Mouse (Mus musculus): ENCODE measurements around the gene Pcmt1.
A peak's percentile ranks its signal among the peaks of the same experiment; 100 is the strongest.

Pcmt1 gene

GRCm38 (mm10) chr10:7680731-7681301, at the start of gene Pcmt1, which contains the start of gene Lats1:
Gene Pcmt1 (minus strand): TSS chr10:7681136.
Gene Lats1 (plus strand): TSS chr10:7681214.
- peak; percentile 79 for DNase-seq (ENCODE audit: low read depth, low spot score)
- Histone ChIP-seq H3K27me3 (ENCODE audit: control insufficient read depth, insufficient read depth, low read length, poor library complexity, severe bottlenecking) (no peaks in the 10 kb centered on the region), H3K36me3 (ENCODE audit: control insufficient read depth, insufficient read depth, low read length, poor library complexity, severe bottlenecking) (peaks cover 1% of the 10 kb centered on the region; the same call in 1 of the 2 replicates)

DNA sequence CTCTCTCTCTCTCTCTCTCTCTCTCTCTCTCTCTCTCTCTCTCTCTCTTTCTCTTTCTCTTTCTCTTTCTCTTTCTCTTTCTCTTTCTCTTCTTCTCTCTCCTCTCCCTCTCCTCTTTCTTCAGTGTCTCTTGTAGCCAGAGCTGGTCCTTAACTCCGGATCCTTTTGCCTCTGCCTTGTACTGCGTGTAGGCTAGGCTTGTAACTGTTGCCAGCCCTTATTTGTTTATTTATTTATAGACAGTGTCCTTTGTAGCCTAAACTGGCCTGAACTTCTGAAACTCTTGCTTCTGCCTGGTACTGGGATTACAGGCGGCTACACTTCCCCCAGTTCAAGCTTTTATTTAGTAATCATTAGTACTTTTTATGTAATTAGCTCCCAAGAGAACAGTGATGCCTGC, 46.1 kb upstream of the Pcmt1 start:
- Histone ChIP-seq H3K27me3 (ENCODE audit: control insufficient read depth, insufficient read depth, low read length, poor library complexity, severe bottlenecking) (no peaks in the 10 kb centered on the region), H3K36me3 (ENCODE audit: control insufficient read depth, insufficient read depth, low read length, poor library complexity, severe bottlenecking) (no peaks in the 10 kb centered on the region)
- peak; percentile 22 for DNase-seq (ENCODE audit: low read depth, low spot score)

GRCm38 (mm10) chr10:7726501-7726812, 45.5 kb upstream of the Pcmt1 start:
- H3K27me3 ChIP-seq (ENCODE audit: control insufficient read depth, insufficient read depth, low read length, poor library complexity, severe bottlenecking) = no peaks in the 10 kb centered on the region
- peak; percentile 17 for DNase-seq (ENCODE audit: low read depth, low spot score)
- no peaks in the 10 kb centered on the region for H3K36me3 ChIP-seq (ENCODE audit: control insufficient read depth, insufficient read depth, low read length, poor library complexity, severe bottlenecking)

- no peaks in the 10 kb centered on the region for H3K27me3 ChIP-seq (ENCODE audit: control insufficient read depth, insufficient read depth, low read length, poor library complexity, severe bottlenecking)
- DNase-seq (ENCODE audit: low read depth, low spot score) = peak; percentile 98
- no peaks in the 10 kb centered on the region for H3K36me3 ChIP-seq (ENCODE audit: control insufficient read depth, insufficient read depth, low read length, poor library complexity, severe bottlenecking)
Observed at GRCm38 (mm10) chr10:7725751-7726500, 45.0 kb upstream of the Pcmt1 start, which contains the start of gene Katna1. Gene Katna1 (plus strand): TSS chr10:7726000.

- Histone ChIP-seq H3K36me3 (ENCODE audit: control insufficient read depth, insufficient read depth, low read length, poor library complexity, severe bottlenecking) (no peaks in the 10 kb centered on the region; the same call in none of the 2 replicates), H3K27me3 (ENCODE audit: control insufficient read depth, insufficient read depth, low read length, poor library complexity, severe bottlenecking) (no peaks in the 10 kb centered on the region)
- DNase-seq (ENCODE audit: low read depth, low spot score) = no peak
Observed at GRCm38 (mm10) chr10:7715056-7715455, 34.1 kb upstream of the Pcmt1 start.

DNA sequence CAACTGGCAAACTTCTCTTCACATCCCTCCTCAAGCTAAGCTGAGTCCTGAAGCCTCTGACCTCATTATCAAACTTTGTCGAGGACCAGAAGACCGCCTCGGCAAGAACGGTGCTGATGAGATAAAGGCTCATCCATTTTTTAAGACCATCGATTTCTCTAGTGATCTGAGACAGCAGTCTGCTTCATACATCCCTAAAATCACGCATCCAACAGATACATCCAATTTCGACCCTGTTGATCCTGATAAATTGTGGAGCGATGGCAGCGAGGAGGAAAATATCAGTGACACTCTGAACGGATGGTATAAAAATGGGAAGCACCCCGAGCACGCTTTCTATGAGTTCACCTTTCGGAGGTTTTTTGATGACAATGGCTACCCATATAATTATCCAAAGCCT, 31.6 kb upstream of the Pcmt1 start:
- Histone ChIP-seq H3K27me3 (ENCODE audit: control insufficient read depth, insufficient read depth, low read length, poor library complexity, severe bottlenecking) (no peaks in the 10 kb centered on the region), H3K36me3 (ENCODE audit: control insufficient read depth, insufficient read depth, low read length, poor library complexity, severe bottlenecking) (peaks cover 3% of the 10 kb centered on the region)
- DNase-seq (ENCODE audit: low read depth, low spot score) = no peak

GRCm38 (mm10) chr10:7710121-7710520, 29.2 kb upstream of the Pcmt1 start:
- peaks cover 6% of the 10 kb centered on the region for H3K36me3 ChIP-seq (ENCODE audit: control insufficient read depth, insufficient read depth, low read length, poor library complexity, severe bottlenecking)
- no peak for DNase-seq (ENCODE audit: low read depth, low spot score)

GRCm38 (mm10) chr10:7702586-7702985, 21.6 kb upstream of the Pcmt1 start:
- no peaks in the 10 kb centered on the region for H3K27me3 ChIP-seq (ENCODE audit: control insufficient read depth, insufficient read depth, low read length, poor library complexity, severe bottlenecking)
- DNase-seq (ENCODE audit: low read depth, low spot score) = no peak
- peaks cover 10% of the 10 kb centered on the region for H3K36me3 ChIP-seq (ENCODE audit: control insufficient read depth, insufficient read depth, low read length, poor library complexity, severe bottlenecking)

More at GRCm38 (mm10) chr10:7710121-7710520, 29.2 kb upstream of the Pcmt1 start:
- no peaks in the 10 kb centered on the region for H3K27me3 ChIP-seq (ENCODE audit: control insufficient read depth, insufficient read depth, low read length, poor library complexity, severe bottlenecking)

GRCm38 (mm10) chr10:7700120-7700519, 19.2 kb upstream of the Pcmt1 start:
- Histone ChIP-seq H3K36me3 (ENCODE audit: control insufficient read depth, insufficient read depth, low read length, poor library complexity, severe bottlenecking) (peaks cover 9% of the 10 kb centered on the region), H3K27me3 (ENCODE audit: control insufficient read depth, insufficient read depth, low read length, poor library complexity, severe bottlenecking) (no peaks in the 10 kb centered on the region)
- no peak for DNase-seq (ENCODE audit: low read depth, low spot score)

DNA sequence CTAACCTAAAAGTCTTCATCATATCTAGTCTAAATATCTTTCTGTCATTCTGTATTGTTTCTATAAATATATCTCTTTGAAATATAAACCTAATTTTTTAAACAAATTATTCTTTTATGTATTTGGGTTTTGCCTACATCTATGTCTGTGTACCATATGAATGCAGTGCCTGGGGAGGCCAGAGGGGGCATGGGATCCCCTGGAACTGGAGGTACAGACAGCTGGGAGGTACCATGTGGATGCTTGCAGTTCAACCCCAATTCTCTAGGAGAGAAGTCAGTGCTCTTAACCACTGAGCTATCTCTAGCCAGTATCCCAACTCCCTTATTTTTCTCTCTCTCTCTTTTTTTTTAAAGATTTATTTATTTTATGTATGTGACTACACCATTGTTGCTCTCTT, 14.3 kb upstream of the Pcmt1 start:
- Histone ChIP-seq H3K36me3 (ENCODE audit: control insufficient read depth, insufficient read depth, low read length, poor library complexity, severe bottlenecking) (peaks cover 17% of the 10 kb centered on the region; the same call in 1 of the 2 replicates), H3K27me3 (ENCODE audit: control insufficient read depth, insufficient read depth, low read length, poor library complexity, severe bottlenecking) (no peaks in the 10 kb centered on the region)
- DNase-seq (ENCODE audit: low read depth, low spot score) = peak; percentile 41

DNA sequence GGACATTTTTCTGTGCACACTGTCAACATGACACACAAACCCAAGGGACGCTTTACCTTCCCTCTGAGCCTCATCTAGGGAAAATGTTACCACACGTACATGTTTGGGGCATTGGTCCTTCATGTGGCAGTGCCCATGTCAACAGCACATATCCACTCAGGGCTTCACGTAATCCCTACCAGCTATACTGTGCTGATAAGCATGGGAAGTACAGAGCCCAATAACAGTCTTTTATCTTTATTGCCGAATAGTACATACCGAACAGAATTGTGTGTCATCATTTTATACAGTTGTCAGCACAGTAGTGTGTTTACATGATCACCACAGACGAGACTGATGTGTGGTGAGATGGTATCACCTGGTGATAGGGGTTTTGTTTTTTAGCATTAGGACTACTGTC, 6.0 kb upstream of the Pcmt1 start:
- Histone ChIP-seq H3K27me3 (ENCODE audit: control insufficient read depth, insufficient read depth, low read length, poor library complexity, severe bottlenecking) (no peaks in the 10 kb centered on the region), H3K36me3 (ENCODE audit: control insufficient read depth, insufficient read depth, low read length, poor library complexity, severe bottlenecking) (no peaks in the 10 kb centered on the region)
- DNase-seq (ENCODE audit: low read depth, low spot score) = no peak

GRCm38 (mm10) chr10:7682249-7682648, 1.3 kb upstream of the Pcmt1 start:
- no peak for DNase-seq (ENCODE audit: low read depth, low spot score)
- no peaks in the 10 kb centered on the region for H3K27me3 ChIP-seq (ENCODE audit: control insufficient read depth, insufficient read depth, low read length, poor library complexity, severe bottlenecking)
- H3K36me3 ChIP-seq (ENCODE audit: control insufficient read depth, insufficient read depth, low read length, poor library complexity, severe bottlenecking) = no peaks in the 10 kb centered on the region

GRCm38 (mm10) chr10:7681343-7682025, 548 bp upstream of the Pcmt1 start:
- DNase-seq (ENCODE audit: low read depth, low spot score) = peak; percentile 51
- Histone ChIP-seq H3K36me3 (ENCODE audit: control insufficient read depth, insufficient read depth, low read length, poor library complexity, severe bottlenecking) (0 out of 2 replicates have a peak, but pooled peaks cover 1% of the 10 kb centered on the region), H3K27me3 (ENCODE audit: control insufficient read depth, insufficient read depth, low read length, poor library complexity, severe bottlenecking) (no peaks in the 10 kb centered on the region)

DNA sequence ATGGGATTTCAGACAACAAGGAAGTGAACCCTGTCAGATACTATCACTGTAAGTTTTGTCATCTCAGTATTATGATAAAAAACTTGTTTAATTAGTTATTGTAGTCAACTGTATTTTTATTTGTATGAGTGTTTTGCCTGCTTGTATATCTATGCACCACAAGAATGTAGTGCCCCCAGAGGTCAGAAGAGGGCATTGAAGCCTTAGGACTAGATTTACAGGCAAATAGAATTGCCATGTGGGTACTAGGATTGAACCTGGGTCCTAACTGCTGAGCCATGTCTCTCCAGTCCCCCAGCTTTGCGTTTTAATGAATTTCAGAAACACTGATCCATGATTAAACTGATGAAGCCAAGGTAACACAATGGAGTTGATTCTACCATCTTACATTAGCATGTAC, 7.3 kb downstream of the Pcmt1 start:
- H3K27me3 ChIP-seq (ENCODE audit: control insufficient read depth, insufficient read depth, low read length, poor library complexity, severe bottlenecking) = no peaks in the 10 kb centered on the region
- DNase-seq (ENCODE audit: low read depth, low spot score) = peak; percentile 71

DNA sequence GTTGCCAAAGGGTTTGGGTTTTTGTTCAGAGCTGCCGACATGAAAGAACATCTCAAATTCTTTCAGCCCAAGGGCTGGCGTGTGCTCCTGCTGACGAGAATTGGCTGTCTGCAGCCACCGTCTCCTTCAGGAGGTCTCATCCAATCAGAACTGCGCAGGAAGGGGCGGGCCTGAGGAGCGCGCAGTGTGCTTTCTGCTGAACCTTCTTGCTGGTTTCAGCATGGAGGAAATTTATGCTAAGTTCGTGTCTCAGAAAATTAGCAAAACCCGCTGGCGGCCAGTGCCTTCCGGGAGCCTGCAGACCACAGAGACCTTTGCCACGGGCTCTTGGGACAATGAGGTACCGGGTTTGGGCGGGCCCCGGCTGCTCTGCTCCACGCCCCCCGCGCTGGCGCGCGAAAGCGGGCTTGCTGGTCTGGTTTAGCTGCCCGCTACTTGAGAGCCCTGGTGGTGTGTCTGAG, 13.6 kb downstream of the Pcmt1 start, which contains the start of gene Nup43:
Nup43 (plus strand) TSS at position 162 of the 461 bp plus-strand sequence.
- DNase-seq (ENCODE audit: low read depth, low spot score) = peak; percentile 95
- Histone ChIP-seq H3K27me3 (ENCODE audit: control insufficient read depth, insufficient read depth, low read length, poor library complexity, severe bottlenecking) (no peaks in the 10 kb centered on the region), H3K36me3 (ENCODE audit: control insufficient read depth, insufficient read depth, low read length, poor library complexity, severe bottlenecking) (peaks cover 3% of the 10 kb centered on the region)

More for the DNA sequence above, 7.3 kb downstream of the Pcmt1 start:
- peaks cover 8% of the 10 kb centered on the region for H3K36me3 ChIP-seq (ENCODE audit: control insufficient read depth, insufficient read depth, low read length, poor library complexity, severe bottlenecking)
